ENCODE assay signal across 8 mouse cellular contexts in the genomic region with DNA sequence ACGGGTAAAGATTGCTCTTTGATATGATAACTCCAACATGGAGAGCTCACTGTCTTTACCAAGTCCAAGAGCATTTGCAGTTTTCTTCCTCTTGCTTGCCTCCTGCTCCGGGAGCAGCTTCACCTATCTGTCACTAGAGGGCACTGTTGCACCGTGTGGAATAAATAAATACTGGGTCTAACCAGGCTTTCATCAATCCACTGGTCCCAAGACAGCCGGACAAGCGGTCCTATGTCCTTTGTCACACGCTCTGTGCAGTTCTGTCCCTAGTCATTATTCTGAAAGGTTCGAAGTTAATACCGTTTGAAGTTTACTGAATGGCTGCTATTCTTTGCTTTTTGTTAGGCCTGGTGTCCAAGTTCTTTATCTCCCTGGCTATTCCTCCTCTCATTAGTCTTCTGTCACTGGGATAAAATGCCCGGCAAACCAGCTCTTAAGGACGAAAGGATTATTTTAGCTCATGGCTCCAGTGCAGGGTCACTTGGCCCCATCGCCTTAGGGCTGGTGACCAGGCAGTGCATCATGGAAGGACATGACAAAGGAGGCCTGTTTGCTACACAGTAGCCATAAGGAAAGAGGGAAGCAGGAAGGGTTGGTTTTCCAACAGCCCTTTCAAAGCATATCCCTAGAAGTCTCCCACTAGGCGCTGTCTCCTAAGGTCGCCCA. TPM values are rescaled to one million over a fixed set of nuclear protein-coding genes. Genes with fewer than 3 reads are reported as not detected.
DNase-seq lines count a peak whose midpoint lies in the region; ATAC-seq and TF ChIP-seq lines count a peak whose summit lies in the region.

No protein-coding gene starts in this region.

- 25% methylated on average over 13 of the region's 13 CpGs for WGBS in heart, embryonic 15.5 days
- WGBS in kidney, embryonic 16.5 days = 31% methylated on average over 13 of the region's 13 CpGs
- WGBS in liver, embryonic 11.5 days = 27% methylated on average over 13 of the region's 13 CpGs
- WGBS in neural tube, embryonic 11.5 days = 23% methylated on average over 13 of the region's 13 CpGs

- no peak for TF ChIP-seq POLR2A in embryonic fibroblast, embryonic 13.5 days (IDR thresholded peaks at IDR 0.05; ENCODE audit: low read depth, low read length)

- peak; percentile 26 to 35 for DNase-seq in CD8-positive naive resting alpha-beta T cell, adult 2 months (ENCODE audit: low read depth in 2 of 2, low spot score in 2 of 2)
- peak; percentile 43 for DNase-seq in adrenal gland, postnatal 25 days
- peak; percentile 61 for DNase-seq in liver, embryonic 11.5 days (ENCODE audit: low spot score)
- peak; percentile 75 for DNase-seq in neural tube, embryonic 11.5 days (ENCODE audit: low spot score)
- peak; percentile 52 for DNase-seq in telencephalon, adult 2 months (ENCODE audit: low read depth, low spot score)

- H3K9ac ChIP-seq in heart, embryonic 15.5 days = no peak overlapping the region
- H3K9ac ChIP-seq in kidney, embryonic 16.5 days (replicated peaks; ENCODE audit: low read length) = no peak overlapping the region
- no peak overlapping the region for H3K9ac ChIP-seq in liver, embryonic 11.5 days (ENCODE audit: low read depth, low read length)
- H3K9ac ChIP-seq in neural tube, embryonic 11.5 days (ENCODE audit: low read length) = no peak overlapping the region

- H3K4me3 ChIP-seq in embryonic fibroblast, embryonic 13.5 days (ENCODE audit: insufficient read depth, low read length) = no peak overlapping the region
- no peak overlapping the region for H3K4me3 ChIP-seq in heart, embryonic 15.5 days
- no peak overlapping the region for H3K4me3 ChIP-seq in kidney, embryonic 16.5 days (ENCODE audit: low read length)
- H3K4me3 ChIP-seq in liver, embryonic 11.5 days (ENCODE audit: low read depth, low read length) = no peak overlapping the region
- H3K4me3 ChIP-seq in neural tube, embryonic 11.5 days (ENCODE audit: low read depth, low read length) = no peak overlapping the region

- ATAC-seq in heart, embryonic 15.5 days (replicated peaks; ENCODE audit: insufficient number of reproducible peaks, insufficient read depth, low FRiP score, low read depth) = peak; percentile 32; the same call in 1 of the 2 replicates
- ATAC-seq in kidney, embryonic 16.5 days (ENCODE audit: low FRiP score, low TSS enrichment) = peak; percentile 42; the same call in 1 of the 2 replicates
- ATAC-seq in liver, embryonic 11.5 days (replicated peaks; ENCODE audit: low FRiP score) = no peak; the same call in 1 of the 2 replicates
- ATAC-seq in neural tube, embryonic 11.5 days (ENCODE audit: insufficient read depth, low FRiP score, low TSS enrichment) = peak; percentile 86; the same call in 1 of the 2 replicates

- H3K4me2 ChIP-seq in heart, embryonic 15.5 days = no peak overlapping the region
- H3K4me2 ChIP-seq in kidney, embryonic 16.5 days (replicated peaks; ENCODE audit: low read depth, low read length) = no peak overlapping the region
- no peak overlapping the region for H3K4me2 ChIP-seq in liver, embryonic 11.5 days
- no peak overlapping the region for H3K4me2 ChIP-seq in neural tube, embryonic 11.5 days (ENCODE audit: low read depth)

- H3K36me3 ChIP-seq in heart, embryonic 15.5 days = no peaks in the 10 kb centered on the region
- no peaks in the 10 kb centered on the region for H3K36me3 ChIP-seq in kidney, embryonic 16.5 days (ENCODE audit: insufficient read depth, low read length)
- H3K36me3 ChIP-seq in liver, embryonic 11.5 days (ENCODE audit: control insufficient read depth, insufficient read depth, low read length) = no peaks in the 10 kb centered on the region
- no peaks in the 10 kb centered on the region for H3K36me3 ChIP-seq in neural tube, embryonic 11.5 days (ENCODE audit: control insufficient read depth, insufficient read depth, low read length)

- no peaks in the 10 kb centered on the region for H3K27me3 ChIP-seq in heart, embryonic 15.5 days
- no peaks in the 10 kb centered on the region for H3K27me3 ChIP-seq in kidney, embryonic 16.5 days (ENCODE audit: insufficient read depth, low read length)
- no peaks in the 10 kb centered on the region for H3K27me3 ChIP-seq in liver, embryonic 11.5 days (replicated peaks; ENCODE audit: control insufficient read depth, insufficient read depth, low read length)
- 0 out of 2 replicates have a peak, but pooled peaks cover 2% of the 10 kb centered on the region for H3K27me3 ChIP-seq in neural tube, embryonic 11.5 days (ENCODE audit: control insufficient read depth, insufficient read depth, low read length)

- no peak overlapping the region for H3K27ac ChIP-seq in embryonic fibroblast, embryonic 13.5 days (ENCODE audit: insufficient read depth, low read length)
- no peak overlapping the region for H3K27ac ChIP-seq in heart, embryonic 15.5 days
- H3K27ac ChIP-seq in kidney, embryonic 16.5 days (ENCODE audit: low read length) = no peak overlapping the region
- no peak overlapping the region for H3K27ac ChIP-seq in liver, embryonic 11.5 days (ENCODE audit: low read depth, low read length)
- H3K27ac ChIP-seq in neural tube, embryonic 11.5 days (ENCODE audit: low read depth, low read length) = no peak overlapping the region

- no peaks in the 10 kb centered on the region for H3K9me3 ChIP-seq in heart, embryonic 15.5 days (replicated peaks)
- no peaks in the 10 kb centered on the region for H3K9me3 ChIP-seq in kidney, embryonic 16.5 days (ENCODE audit: low read length)
- no peaks in the 10 kb centered on the region for H3K9me3 ChIP-seq in liver, embryonic 11.5 days (ENCODE audit: control insufficient read depth, low read length)
- H3K9me3 ChIP-seq in neural tube, embryonic 11.5 days (ENCODE audit: control insufficient read depth, low read length) = no peaks in the 10 kb centered on the region

- TF ChIP-seq CTCF in embryonic fibroblast, embryonic 13.5 days (IDR thresholded peaks at IDR 0.05; ENCODE audit: borderline replicate concordance, insufficient read depth, low read length) = peak; percentile 75; the same call in 1 of the 2 replicates

- H3K4me1 ChIP-seq in embryonic fibroblast, embryonic 13.5 days (ENCODE audit: control insufficient read depth, insufficient read depth, low read length) = no peaks in the 10 kb centered on the region
- H3K4me1 ChIP-seq in heart, embryonic 15.5 days (replicated peaks) = peaks cover 5% of the 10 kb centered on the region; the same call in 1 of the 2 replicates
- no peaks in the 10 kb centered on the region for H3K4me1 ChIP-seq in kidney, embryonic 16.5 days (ENCODE audit: insufficient read depth, low read length)
- no peaks in the 10 kb centered on the region for H3K4me1 ChIP-seq in liver, embryonic 11.5 days (replicated peaks; ENCODE audit: control insufficient read depth, insufficient read depth, low read length)
- no peaks in the 10 kb centered on the region for H3K4me1 ChIP-seq in neural tube, embryonic 11.5 days (ENCODE audit: control insufficient read depth, insufficient read depth, low read length)

RNA-seq across cellular contexts. Expression of a gene that starts 35.5 kb away (rescaled TPM):
- total RNA-seq in adrenal gland, postnatal 25 days (2021) = not detected in 2 replicates
- 0.70 TPM in 1 of 2 replicates, not detected in the other for polyA plus RNA-seq in embryonic fibroblast, embryonic 13.5 days (2011; ENCODE audit: insufficient read length, low read depth, missing spikeins)
- polyA plus RNA-seq in heart, embryonic 15.5 days (2015; fragmentation: Nextera tagmentation; extraction: Ambion mirVana) = 0.35 and 1.7 TPM in 2 replicates
- 0.84 and 1.3 TPM in 2 replicates for polyA plus RNA-seq in kidney, embryonic 16.5 days (2015; fragmentation: Nextera tagmentation; extraction: Ambion mirVana)
- polyA plus RNA-seq in liver, embryonic 11.5 days (2014; fragmentation: Nextera tagmentation; extraction: Ambion mirVana) = 3.5 and 4.6 TPM in 2 replicates
- 0.28 and 0.49 TPM in 2 replicates for polyA plus RNA-seq in neural tube, embryonic 11.5 days (2014; fragmentation: Nextera tagmentation; extraction: Ambion mirVana)

RNA-seq across cellular contexts. Expression of a gene that starts 35.6 kb away (rescaled TPM):
- total RNA-seq in adrenal gland, postnatal 25 days (2021) = 0.38 and 0.39 TPM in 2 replicates
- not detected in 2 replicates for polyA plus RNA-seq in embryonic fibroblast, embryonic 13.5 days (2011; ENCODE audit: insufficient read length, low read depth, missing spikeins)
- 35.1 and 40.7 TPM in 2 replicates for polyA plus RNA-seq in heart, embryonic 15.5 days (2015; fragmentation: Nextera tagmentation; extraction: Ambion mirVana)
- 2.2 TPM in 2 replicates for polyA plus RNA-seq in kidney, embryonic 16.5 days (2015; fragmentation: Nextera tagmentation; extraction: Ambion mirVana)
- 0.43 and 0.52 TPM in 2 replicates for polyA plus RNA-seq in liver, embryonic 11.5 days (2014; fragmentation: Nextera tagmentation; extraction: Ambion mirVana)
- polyA plus RNA-seq in neural tube, embryonic 11.5 days (2014; fragmentation: Nextera tagmentation; extraction: Ambion mirVana) = 1.4 and 2.4 TPM in 2 replicates

Comparison
In these comparisons a context has a peak if more than half of its experiments do, and no peak if none do; other contexts are left out.
1. RNA of a gene that starts 35.6 kb away (polyA plus RNA-seq): 35.1 to 40.7 TPM in heart, embryonic 15.5 days; 1.4 to 2.4 TPM in neural tube, embryonic 11.5 days, 2.2 TPM in kidney, embryonic 16.5 days, 0.43 to 0.52 TPM in liver, embryonic 11.5 days and not detected in embryonic fibroblast, embryonic 13.5 days; every median in the first group is over 10 times any median in the second.
2. Peak in every context shown above with its lines, with median percentiles within 50 percentile points of each other: DNase-seq.